Mouse (Mus musculus) mesoderm, embryonic 11.5 days (tissue): ENCODE measurements around the gene Rhbdd2.
A peak's percentile ranks its signal among the peaks of the same experiment; 100 is the strongest.
"Not testable (repeated sequence)": the region's sequence is repeated elsewhere in the genome, so short reads cannot be mapped to it uniquely, and the experiment has no call there.

Experiments
- DNase-seq: peaks from one replicate; pipeline ENCODE4 v3.0.0-alpha.2; 2012; ENCODE audit warnings: low read depth, low spot score

The Rhbdd2 gene

DNA sequence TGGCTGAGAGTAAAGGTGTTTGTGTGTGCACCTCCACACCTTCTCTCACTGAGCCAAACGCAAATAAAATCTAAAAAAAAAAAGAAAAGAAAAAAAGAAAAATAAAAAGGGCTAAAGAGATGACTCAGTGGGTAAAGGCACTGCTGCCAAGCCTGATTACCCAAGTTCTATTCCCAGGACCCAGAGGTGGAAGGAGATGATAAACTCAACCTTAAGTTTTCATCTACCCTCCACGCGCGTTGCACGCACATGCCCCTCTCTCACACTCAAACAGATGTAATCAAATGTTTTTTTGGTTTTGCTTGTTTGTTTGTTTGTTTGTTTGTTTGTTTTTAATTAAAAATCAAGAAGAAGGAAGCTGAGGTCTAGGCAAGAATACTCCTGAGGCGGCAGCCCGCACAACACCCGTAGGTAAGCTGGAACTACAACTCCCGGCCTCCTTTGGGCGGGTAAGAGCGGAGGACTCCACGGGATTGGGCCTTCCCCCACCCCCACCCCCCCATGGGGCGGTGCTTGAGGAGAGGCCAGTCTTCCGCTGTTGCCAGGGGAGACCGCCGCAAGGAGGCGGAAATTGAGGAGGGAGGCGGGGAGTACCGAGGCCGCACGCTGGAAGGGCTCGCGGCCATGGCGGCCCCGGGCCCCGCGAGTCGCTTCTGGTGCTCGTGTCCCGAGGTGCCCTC lies at the start of gene Rhbdd2:
Gene Rhbdd2 (plus strand): TSS at position 502 of the 680 bp plus-strand sequence.
- peak; percentile 99 for DNase-seq

DNA sequence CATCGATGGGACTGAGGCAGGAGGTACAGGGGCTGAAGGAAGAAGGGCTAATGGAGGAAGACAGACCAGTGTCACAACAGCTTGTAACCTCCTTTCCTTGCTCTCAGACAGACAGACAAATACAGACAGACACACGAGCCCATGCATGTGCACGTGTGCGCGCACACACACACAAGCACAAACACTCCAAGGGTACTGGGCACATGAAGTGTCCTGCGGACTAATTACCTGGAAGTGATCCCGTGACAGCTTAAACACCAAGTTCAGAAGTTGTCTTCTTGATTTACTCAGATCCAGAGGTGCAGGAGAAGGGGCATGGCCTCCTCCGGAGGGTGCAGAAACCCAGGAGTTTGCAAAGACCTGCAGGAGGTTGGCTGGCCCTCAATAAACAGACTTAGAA lies 46.7 kb upstream of the Rhbdd2 start:
- DNase-seq: no peak

- no peak for DNase-seq
These were observed 44.7 kb upstream of the Rhbdd2 start for GRCm38 (mm10) chr5:135587764-135588163.

DNA sequence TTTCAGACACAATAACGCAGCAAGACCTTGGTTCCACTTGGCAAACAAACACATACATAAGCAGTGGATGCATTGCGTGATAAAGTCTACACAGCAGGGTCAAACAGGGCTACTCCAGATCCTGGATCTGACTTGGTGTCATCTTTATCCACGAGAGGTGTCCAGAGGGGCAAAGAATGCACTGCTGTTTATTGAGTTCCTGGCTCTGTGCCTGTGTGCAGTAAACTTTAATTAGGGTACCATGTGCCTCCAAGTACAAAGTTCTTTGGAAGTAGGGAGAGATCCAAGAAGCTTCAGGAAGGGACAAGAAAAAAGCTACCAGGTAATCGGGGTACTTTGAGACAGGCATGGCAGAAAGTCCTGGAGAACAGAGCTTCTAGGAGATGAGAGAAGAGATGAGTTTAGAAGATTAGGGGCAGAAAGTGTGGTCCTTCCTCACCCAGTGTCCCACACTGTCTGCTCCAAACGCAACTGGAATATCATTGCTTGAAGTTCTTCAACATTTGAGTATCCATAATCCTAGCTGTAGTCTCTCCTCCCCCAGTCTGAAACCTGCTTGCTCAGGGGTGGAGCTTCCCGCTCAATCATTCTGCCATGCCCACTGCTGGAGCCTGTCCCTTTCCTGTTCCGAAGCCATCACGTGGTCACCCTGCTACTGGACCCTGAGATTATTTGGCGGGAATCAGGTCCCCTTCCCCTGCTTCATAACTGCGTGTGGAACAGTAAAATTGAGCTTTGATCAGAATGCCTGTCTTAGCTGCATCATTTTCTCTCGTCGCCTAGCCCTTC lies 42.2 kb upstream of the Rhbdd2 start:
- no peak for DNase-seq

GRCm38 (mm10) chr5:135604643-135605042 lies 27.8 kb upstream of the Rhbdd2 start:
- not testable (repeated sequence) for DNase-seq

DNA sequence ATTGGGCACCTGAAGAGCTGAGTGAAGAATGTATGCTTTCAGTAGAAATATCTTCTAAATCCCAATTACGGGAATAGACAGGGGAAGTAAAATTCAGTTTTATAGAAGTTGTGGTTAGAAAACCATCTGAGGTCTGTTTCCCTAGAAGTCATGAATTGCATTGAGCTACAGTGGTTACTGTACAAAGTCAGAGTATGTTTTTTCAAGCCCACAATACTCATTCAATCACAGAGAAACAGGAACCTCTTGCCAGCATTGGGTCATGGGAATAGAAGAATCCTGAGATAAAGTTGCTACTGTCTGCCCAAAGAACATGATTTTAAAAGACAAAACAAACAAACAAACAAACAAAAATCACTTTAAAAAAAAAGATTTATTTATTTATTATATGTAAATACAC lies 25.7 kb upstream of the Rhbdd2 start:
- DNase-seq: not testable (repeated sequence)

DNA sequence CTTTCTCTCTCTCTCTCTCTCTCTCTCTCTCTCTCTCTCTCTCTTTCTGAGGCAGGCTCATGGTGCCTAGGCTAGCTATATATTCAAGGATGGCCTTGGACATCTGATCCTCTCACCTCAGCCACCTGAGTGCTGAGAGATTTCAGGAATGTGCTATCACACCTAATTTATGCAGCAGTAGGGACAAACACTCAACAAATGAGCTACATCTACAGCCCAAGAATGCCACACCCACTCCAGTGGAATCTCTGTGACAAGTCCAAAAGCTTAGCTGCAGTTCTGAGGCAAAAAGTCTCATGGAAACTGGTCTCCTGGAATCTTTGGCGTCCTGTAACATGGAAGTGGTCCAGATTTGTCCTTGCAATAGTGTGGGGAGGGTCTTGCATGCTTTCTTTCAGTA lies 24.8 kb upstream of the Rhbdd2 start:
- no peak for DNase-seq

- DNase-seq: no peak
These were observed 22.6 kb upstream of the Rhbdd2 start for GRCm38 (mm10) chr5:135609794-135610193.

DNA sequence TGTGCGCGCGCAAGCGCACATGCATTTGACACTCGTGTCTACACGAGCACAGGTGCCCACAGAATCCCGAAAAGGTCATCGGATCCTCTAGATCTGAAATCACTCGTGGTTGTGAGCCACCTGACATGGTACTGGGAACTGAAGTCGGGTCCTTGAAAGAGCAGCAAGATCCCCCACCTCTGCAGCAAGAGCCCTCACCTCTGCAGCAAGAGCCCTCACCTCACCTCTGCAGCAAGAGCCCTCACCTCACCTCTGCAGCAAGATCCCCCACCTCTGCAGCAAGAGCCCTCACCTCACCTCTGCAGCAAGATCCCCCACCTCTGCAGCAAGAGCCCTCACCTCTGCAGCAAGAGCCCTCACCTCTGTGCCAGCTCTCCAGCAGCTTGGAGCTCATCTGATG lies 12.7 kb upstream of the Rhbdd2 start:
- DNase-seq: not testable (repeated sequence)

- no peak for DNase-seq
These were observed 11.9 kb upstream of the Rhbdd2 start for GRCm38 (mm10) chr5:135620526-135620925.

DNA sequence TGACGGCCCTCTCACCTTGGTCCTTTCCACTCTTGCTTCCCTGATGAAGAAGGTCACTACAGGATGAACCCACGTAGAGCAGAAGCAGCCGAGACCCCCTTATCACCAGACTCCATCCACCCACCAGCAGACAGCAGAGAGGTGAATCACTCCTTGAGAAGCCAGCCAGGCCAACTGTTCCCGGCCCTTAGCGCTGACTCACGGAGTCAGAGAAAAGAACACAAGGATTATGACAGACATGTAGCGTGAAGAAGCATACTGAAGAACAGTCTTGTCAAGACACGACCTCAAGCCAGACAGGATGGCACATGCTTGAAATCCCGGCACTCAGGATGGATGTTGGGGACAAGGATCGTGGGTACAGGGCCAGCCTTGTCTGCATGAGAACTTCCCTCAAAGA lies 10.7 kb upstream of the Rhbdd2 start:
- no peak for DNase-seq

DNA sequence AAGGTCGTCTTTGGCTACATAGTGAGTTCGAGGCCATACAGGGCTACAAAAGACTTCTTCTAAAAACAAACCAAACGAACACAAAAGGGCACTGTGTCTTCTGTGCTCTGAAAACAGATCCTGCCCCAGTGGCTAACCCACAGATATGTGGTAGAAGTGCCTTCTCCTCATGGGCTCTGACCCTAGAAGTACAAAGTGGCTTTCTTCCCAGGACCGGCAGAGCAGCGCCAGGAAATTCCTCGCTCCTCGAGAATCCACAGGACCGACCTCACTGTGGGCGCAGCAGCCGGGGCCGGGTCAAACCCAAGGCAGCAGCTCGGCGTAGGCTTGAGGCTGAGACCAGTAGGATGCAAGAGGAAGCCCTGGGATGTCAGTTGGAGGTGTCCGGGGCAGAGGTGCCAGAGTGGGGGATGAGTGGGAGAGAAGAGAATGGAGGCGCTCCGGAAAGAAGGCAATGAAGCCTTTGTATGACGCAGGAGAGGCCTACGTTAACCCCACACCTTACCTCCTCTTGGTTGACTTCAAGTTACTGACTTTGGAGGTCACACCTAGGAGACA lies 9.3 kb upstream of the Rhbdd2 start:
- DNase-seq: no peak

GRCm38 (mm10) chr5:135628916-135629315 lies 3.5 kb upstream of the Rhbdd2 start:
- no peak for DNase-seq

- DNase-seq: no peak
These were observed 3.0 kb upstream of the Rhbdd2 start for GRCm38 (mm10) chr5:135629401-135629800.

- DNase-seq: peak; percentile 72
These were observed 1.8 kb upstream of the Rhbdd2 start for GRCm38 (mm10) chr5:135630598-135630997.

DNA sequence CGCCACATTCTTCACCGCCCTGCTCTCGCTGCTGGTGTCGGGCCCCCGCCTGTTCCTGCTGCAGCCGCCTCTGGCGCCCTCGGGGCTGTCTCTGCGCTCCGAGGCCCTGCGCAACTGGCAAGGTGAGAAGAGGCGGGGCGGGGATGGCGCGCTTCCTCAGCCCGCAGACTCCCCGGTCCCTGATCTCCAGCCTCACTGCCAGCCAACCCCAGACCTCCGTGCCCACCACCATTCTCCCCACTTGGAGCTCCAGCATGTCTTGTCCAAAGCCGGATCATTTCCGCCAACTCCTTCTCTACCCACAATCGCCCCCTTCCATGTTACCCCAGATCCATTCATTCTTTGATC lies 353 bp downstream of the Rhbdd2 start:
- DNase-seq: no peak

GRCm38 (mm10) chr5:135639760-135640458 lies 7.5 kb downstream of the Rhbdd2 start:
- DNase-seq: no peak

- DNase-seq: no peak
These were observed 8.0 kb downstream of the Rhbdd2 start for GRCm38 (mm10) chr5:135640459-135640789.

GRCm38 (mm10) chr5:135641028-135641427 lies 8.6 kb downstream of the Rhbdd2 start:
- DNase-seq: no peak

GRCm38 (mm10) chr5:135642686-135643551 lies 10.5 kb downstream of the Rhbdd2 start:
- DNase-seq: no peak

DNA sequence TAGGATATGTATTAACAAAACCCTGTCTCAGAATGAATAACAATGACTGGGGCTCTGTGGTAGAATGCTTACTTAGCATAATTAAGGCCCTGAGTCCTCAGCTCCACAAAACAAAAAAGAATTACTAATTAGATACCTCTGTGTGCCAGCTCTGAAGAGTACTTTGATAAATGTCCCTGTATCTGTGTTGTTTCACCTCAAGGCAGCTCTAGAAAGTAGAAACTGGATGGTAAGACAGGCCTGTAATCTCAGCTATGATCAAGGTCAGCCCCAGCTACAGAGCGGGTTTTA lies 11.1 kb downstream of the Rhbdd2 start:
- no peak for DNase-seq

DNA sequence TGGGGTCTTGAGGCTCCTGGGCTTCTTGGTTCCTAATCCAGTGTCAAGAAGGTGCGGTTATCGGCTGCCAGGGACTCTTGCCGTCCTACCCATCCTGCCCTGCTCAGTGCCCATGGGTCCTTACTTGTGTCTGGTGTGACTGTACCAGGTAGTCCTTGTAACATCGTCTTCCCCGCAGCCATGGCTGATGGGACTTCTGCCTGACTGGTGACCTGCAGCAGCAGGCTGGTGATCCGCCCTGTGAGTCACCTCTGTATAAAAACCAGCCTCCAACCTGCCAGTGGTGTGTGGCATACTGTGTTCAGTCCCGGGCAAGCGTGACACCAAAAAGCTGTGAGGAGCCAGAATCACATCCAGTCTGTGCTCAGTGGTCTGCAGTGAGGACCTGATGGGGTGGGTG lies 11.5 kb downstream of the Rhbdd2 start:
- no peak for DNase-seq
